In the genomic region with DNA sequence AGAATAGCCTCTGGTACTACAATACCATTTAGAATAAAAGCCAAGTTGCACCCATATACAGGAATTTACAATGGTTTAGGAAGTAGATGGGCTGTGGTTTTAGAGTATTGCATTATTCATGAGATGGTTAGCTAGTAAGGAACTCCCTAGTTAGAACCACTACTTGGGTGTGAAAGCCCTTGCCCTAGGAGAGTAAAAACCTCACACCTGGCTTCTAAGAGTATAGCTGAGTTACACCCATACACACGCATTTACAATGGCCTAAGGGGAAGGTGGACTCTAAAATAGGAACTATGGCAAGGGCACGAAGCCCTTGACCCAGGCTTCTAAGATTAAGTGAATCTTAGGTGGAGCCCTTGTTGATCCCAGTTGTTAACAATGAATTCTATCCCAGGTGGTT, we compare ENCODE assay signal across 14 mouse cellular contexts. TPM values are rescaled to one million over a fixed set of nuclear protein-coding genes. Genes with fewer than 3 reads are reported as not detected.
"Had no signal": no experiment of that assay in that cellular context is flagged by ENCODE, and none has a peak within 500 bp of the region (broad histone marks: within the 10 kb centered on the region; RNA-seq: fewer than 3 reads in every experiment).

No protein-coding gene starts in this region.

RNA-seq across cellular contexts. Expression of a gene that starts 7.3 kb away (rescaled TPM):
- total RNA-seq: gastrocnemius, adult 18-20 months; gastrocnemius, adult 8-10 months; gastrocnemius, postnatal 10 days; gastrocnemius, postnatal 25 days; gastrocnemius, postnatal 4 days; heart, adult 18-20 months had no signal

RNA-seq across cellular contexts. Expression of a gene that starts 12.6 kb away (rescaled TPM):
- total RNA-seq: gastrocnemius, adult 8-10 months; gastrocnemius, postnatal 10 days; gastrocnemius, postnatal 14 days had no signal

RNA-seq across cellular contexts. Expression of a gene that starts 19.6 kb away (rescaled TPM):
- total RNA-seq: common myeloid progenitor, adult 5-6 weeks; gastrocnemius, adult 18-20 months; gastrocnemius, adult 2 months; gastrocnemius, adult 8-10 months; gastrocnemius, postnatal 10 days; gastrocnemius, postnatal 14 days; gastrocnemius, postnatal 25 days; gastrocnemius, postnatal 36 days; gastrocnemius, postnatal 4 days; granulocyte monocyte progenitor cell, adult 5-6 weeks; heart, adult 18-20 months; heart, adult 2 months; heart, adult 8-10 months had no signal

RNA-seq across cellular contexts. Expression of a gene that starts 33.5 kb away (rescaled TPM):
- total RNA-seq: common myeloid progenitor, adult 5-6 weeks; forebrain, postnatal 0 days; gastrocnemius, adult 18-20 months; gastrocnemius, adult 2 months; gastrocnemius, adult 8-10 months; gastrocnemius, postnatal 10 days; gastrocnemius, postnatal 14 days; gastrocnemius, postnatal 25 days; gastrocnemius, postnatal 36 days; gastrocnemius, postnatal 4 days; granulocyte monocyte progenitor cell, adult 5-6 weeks; heart, adult 18-20 months; heart, adult 2 months; heart, adult 8-10 months had no signal

RNA-seq across cellular contexts. Expression of a gene that starts 47.5 kb away (rescaled TPM):
- total RNA-seq: common myeloid progenitor, adult 5-6 weeks; forebrain, postnatal 0 days; gastrocnemius, adult 18-20 months; gastrocnemius, adult 2 months; gastrocnemius, adult 8-10 months; gastrocnemius, postnatal 10 days; gastrocnemius, postnatal 14 days; gastrocnemius, postnatal 25 days; gastrocnemius, postnatal 36 days; gastrocnemius, postnatal 4 days; granulocyte monocyte progenitor cell, adult 5-6 weeks; heart, adult 18-20 months; heart, adult 2 months; heart, adult 8-10 months had no signal
